Mouse (Mus musculus) lung, embryonic 16.5 days (tissue): ENCODE measurements at regions not wholly inside any gene's neighbourhood (a gene's known extent, or its start where the extent isn't known, plus 50 kb on each side); places are given as distances from the start of the nearest gene placed in this dataset.
A peak's percentile ranks its signal among the peaks of the same experiment; 100 is the strongest.

ENCODE experiments used
- ATAC-seq: fragments of 200-750 bp; cut with Nextera tagmentation; 2 replicates; pipeline ENCODE4 v1.8.0; 2017; ENCODE audit warnings: low read depth, mild to moderate bottlenecking, moderate library complexity
- H3K27ac ChIP-seq: fragments of 300-500 bp; sonication (generic); 2 replicates; pipeline ENCODE4 v1.5.1; 2014; ENCODE audit warnings: mild to moderate bottlenecking, control low read depth, low read length
- H3K27me3 ChIP-seq: fragments of 300-500 bp; sonication (generic); 2 replicates; pipeline ENCODE4 v1.6.1; 2014; ENCODE audit warnings: low read depth, low read length, mixed read lengths; ENCODE audit not compliant: control insufficient read depth, insufficient read depth
- H3K36me3 ChIP-seq: fragments of 300-500 bp; sonication (generic); 2 replicates; pipeline ENCODE4 v1.6.1; 2014; ENCODE audit warnings: low read length; ENCODE audit not compliant: control insufficient read depth, insufficient read depth
- H3K4me1 ChIP-seq: fragments of 300-500 bp; sonication (generic); replicated peaks from 2 replicates; pipeline ENCODE4 v1.6.1; 2014; ENCODE audit warnings: low read length, mixed read lengths; ENCODE audit not compliant: control insufficient read depth, insufficient read depth
- H3K4me2 ChIP-seq: fragments of 300-500 bp; sonication (generic); 2 replicates; pipeline ENCODE4 v1.6.1; 2014; ENCODE audit warnings: low read depth, low read length, control low read depth
- H3K4me3 ChIP-seq: fragments of 300-500 bp; sonication (generic); 2 replicates; pipeline ENCODE4 v1.5.1; 2014; ENCODE audit warnings: mild to moderate bottlenecking, low read length, control low read depth
- H3K9ac ChIP-seq: fragments of 300-500 bp; sonication (generic); 2 replicates; pipeline ENCODE4 v1.6.1; 2014; ENCODE audit warnings: low read length, control low read depth
- H3K9me3 ChIP-seq: fragments of 300-500 bp; sonication (generic); 2 replicates; pipeline ENCODE4 v1.6.1; 2016; ENCODE audit warnings: low read length; ENCODE audit not compliant: control insufficient read depth
- WGBS: fragments of 180-500 bp; shearing (Covaris S2); extraction: QIAGEN DNeasy Blood & Tissue Kit; methylation state at CpG from one replicate; pipeline ENCODE4 v1.1.7; 2014; 5-methylcytosine and 5-hydroxymethylcytosine counted together

DNA sequence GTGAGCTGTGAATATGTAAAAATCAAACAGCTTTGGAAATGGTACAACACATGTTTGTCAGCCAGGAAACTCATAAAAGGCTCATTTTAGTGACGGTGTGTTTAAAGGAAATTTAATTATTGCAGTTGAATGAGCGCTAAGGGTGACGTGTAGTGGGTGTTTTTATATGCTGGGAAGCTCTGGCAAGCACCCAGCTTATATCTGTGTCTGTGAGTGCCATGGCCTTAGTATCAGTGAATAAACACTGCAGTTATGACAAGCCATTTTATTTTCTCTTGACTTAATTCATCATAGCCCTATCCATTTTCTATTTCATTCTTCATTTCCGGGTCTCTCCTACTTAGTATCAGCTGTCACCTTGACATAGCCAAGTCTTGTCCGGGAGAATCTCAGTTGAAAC lies 83.7 kb upstream of the Adarb2 start:
- Histone ChIP-seq H3K4me2 (no peak overlapping the region), H3K27ac (no peak overlapping the region), H3K36me3 (no peaks in the 10 kb centered on the region), H3K4me3 (no peak overlapping the region), H3K9ac (no peak overlapping the region), H3K9me3 (no peaks in the 10 kb centered on the region), H3K4me1 (no peaks in the 10 kb centered on the region), H3K27me3 (no peaks in the 10 kb centered on the region)
- 40% methylated on average over 5 of the region's 5 CpGs for WGBS
- peak; percentile 45; the same call in 1 of the 2 replicates for ATAC-seq

- Histone ChIP-seq H3K36me3 (no peaks in the 10 kb centered on the region), H3K9ac (no peak overlapping the region), H3K27me3 (no peaks in the 10 kb centered on the region), H3K4me2 (no peak overlapping the region), H3K4me3 (no peak overlapping the region), H3K9me3 (no peaks in the 10 kb centered on the region), H3K27ac (no peak overlapping the region), H3K4me1 (no peaks in the 10 kb centered on the region)
- WGBS, result 65% methylated on average over 2 of the region's 2 CpGs
- ATAC-seq, result no peak
Measured at GRCm38 (mm10) chr13:8119986-8120385, 82.7 kb upstream of the Adarb2 start.

DNA sequence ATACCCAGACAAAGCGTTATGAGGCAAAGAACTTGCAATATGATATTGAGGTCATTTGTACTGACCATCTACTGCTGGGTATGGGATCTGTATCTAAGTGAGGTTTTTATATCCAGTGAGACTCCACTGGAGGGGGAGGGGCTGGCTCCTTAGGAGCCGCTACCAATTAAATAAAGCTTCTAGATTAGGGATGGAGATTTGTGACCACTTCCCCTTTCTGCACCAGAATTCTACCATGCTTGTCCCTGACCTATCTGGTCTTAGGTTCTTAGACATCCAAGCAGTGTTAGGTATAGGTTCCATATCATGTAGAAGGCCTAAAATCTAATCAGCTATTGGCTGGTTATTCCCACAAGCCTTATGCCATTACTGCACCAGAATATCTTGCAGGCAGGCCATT lies 67.9 kb upstream of the Adarb2 start:
- 99% methylated on average over 2 of the region's 2 CpGs for WGBS
- Histone ChIP-seq H3K4me1 (no peaks in the 10 kb centered on the region), H3K9me3 (no peaks in the 10 kb centered on the region), H3K27ac (no peak overlapping the region), H3K9ac (no peak overlapping the region), H3K27me3 (no peaks in the 10 kb centered on the region), H3K4me2 (no peak overlapping the region), H3K4me3 (no peak overlapping the region), H3K36me3 (no peaks in the 10 kb centered on the region)
- ATAC-seq, result no peak

DNA sequence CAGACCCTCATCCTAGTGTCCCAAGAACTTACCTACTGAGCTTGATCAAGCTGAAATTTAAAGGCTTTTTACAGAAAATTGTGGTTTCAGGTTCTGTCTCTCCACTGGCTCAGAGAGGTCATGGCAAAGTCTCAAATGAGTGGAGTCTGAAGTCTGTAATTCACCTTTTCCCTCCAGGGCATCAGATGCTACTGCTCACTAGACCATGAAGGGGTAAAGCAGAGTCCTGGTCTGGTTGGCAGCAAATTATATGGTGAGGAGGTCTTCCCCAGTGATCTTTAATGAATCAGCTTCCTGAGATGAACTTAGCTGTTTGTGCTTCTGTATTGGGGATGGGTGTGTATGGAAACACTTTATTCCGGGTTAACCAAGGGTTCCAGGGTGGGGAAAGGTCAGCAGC lies 63.3 kb upstream of the Adarb2 start:
- 47% methylated on average over 1 of the region's 1 CpGs for WGBS
- no peak for ATAC-seq
- H3K36me3 ChIP-seq, result no peaks in the 10 kb centered on the region
- H3K4me2 ChIP-seq, result no peak overlapping the region
- no peaks in the 10 kb centered on the region for H3K4me1 ChIP-seq
- no peak overlapping the region for H3K9ac ChIP-seq
- no peak overlapping the region for H3K4me3 ChIP-seq
- no peak overlapping the region for H3K27ac ChIP-seq
- H3K27me3 ChIP-seq, result no peaks in the 10 kb centered on the region
- H3K9me3 ChIP-seq, result no peaks in the 10 kb centered on the region

DNA sequence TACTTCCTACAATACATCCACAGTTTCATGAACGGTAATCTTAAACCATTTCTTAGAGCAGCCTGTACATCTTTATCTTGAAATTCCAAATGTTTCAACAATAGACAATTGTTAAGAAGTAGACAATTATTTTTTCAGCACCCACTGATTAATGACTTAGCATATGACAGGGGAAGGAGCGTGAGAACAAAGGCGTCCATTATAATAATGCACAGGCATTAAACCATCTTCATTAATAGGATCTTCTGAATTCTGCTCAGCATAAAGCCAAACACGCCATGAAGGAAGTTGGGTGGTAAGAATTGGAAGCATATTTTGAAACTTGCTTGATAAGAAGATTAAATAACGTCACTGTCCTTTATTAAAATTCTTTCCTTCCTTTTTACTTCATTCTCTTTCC lies 50.5 kb upstream of the Adarb2 start:
- ATAC-seq, result no peak
- no peaks in the 10 kb centered on the region for H3K9me3 ChIP-seq
- no peaks in the 10 kb centered on the region for H3K4me1 ChIP-seq
- no peak overlapping the region for H3K4me2 ChIP-seq
- no peaks in the 10 kb centered on the region for H3K36me3 ChIP-seq
- H3K27me3 ChIP-seq, result no peaks in the 10 kb centered on the region
- no peak overlapping the region for H3K9ac ChIP-seq
- WGBS, result 72% methylated on average over 5 of the region's 5 CpGs
- H3K27ac ChIP-seq, result no peak overlapping the region
- no peak overlapping the region for H3K4me3 ChIP-seq
